Mouse (Mus musculus) cerebellum, adult 9-10 months (tissue): ENCODE measurements around the gene Kdelc1.

ENCODE experiments used
- DNase-seq: peaks from one replicate; pipeline ENCODE4 v3.0.0; 2022

The Kdelc1 gene

GRCm38 (mm10) chr1:44061836-44062235, 56.8 kb downstream of the Kdelc1 start, which contains the start of gene Gm8251:
Gene Gm8251, minus strand, starts transcription at chr1:44061936.
- DNase-seq = no peak

- no peak for DNase-seq
Observed at GRCm38 (mm10) chr1:44057805-44058204, 60.8 kb downstream of the Kdelc1 start.
